Mouse (Mus musculus) midbrain, embryonic 16.5 days (tissue): ENCODE measurements around the gene Pfn1. TPM values are rescaled to one million over a fixed set of nuclear protein-coding genes. Genes with fewer than 3 reads are reported as not detected.

Experiments
- ATAC-seq: fragments of 200-750 bp; cut with Nextera tagmentation; 2 replicates; pipeline ENCODE4 v1.8.0; 2017; ENCODE audit warnings: moderate TSS enrichment
- H3K27ac ChIP-seq: fragments of 300-500 bp; sonication (generic); 2 replicates; pipeline ENCODE4 v1.5.1; 2014; ENCODE audit warnings: mild to moderate bottlenecking, low read length, mixed read lengths
- H3K27me3 ChIP-seq: fragments of 300-500 bp; sonication (generic); 2 replicates; pipeline ENCODE4 v1.6.1; 2014; ENCODE audit warnings: low read depth, low read length, mixed read lengths; ENCODE audit not compliant: control insufficient read depth, insufficient read depth
- H3K36me3 ChIP-seq: fragments of 300-500 bp; sonication (generic); 2 replicates; pipeline ENCODE4 v1.6.1; 2014; ENCODE audit warnings: mild to moderate bottlenecking, low read length, moderate library complexity, mixed read lengths; ENCODE audit not compliant: control insufficient read depth, insufficient read depth
- H3K4me1 ChIP-seq: fragments of 300-500 bp; sonication (generic); 2 replicates; pipeline ENCODE4 v1.6.1; 2014; ENCODE audit warnings: mild to moderate bottlenecking, low read length, mixed read lengths; ENCODE audit not compliant: control insufficient read depth, insufficient read depth
- H3K4me2 ChIP-seq: fragments of 300-500 bp; sonication (generic); 2 replicates; pipeline ENCODE4 v1.6.1; 2014; ENCODE audit warnings: mild to moderate bottlenecking, low read length, mixed read lengths
- H3K4me3 ChIP-seq: fragments of 300-500 bp; sonication (generic); 2 replicates; pipeline ENCODE4 v1.5.1; 2014; ENCODE audit warnings: low read depth, mild to moderate bottlenecking, low read length, moderate library complexity, mixed read lengths
- H3K9ac ChIP-seq: fragments of 300-500 bp; sonication (generic); 2 replicates; pipeline ENCODE4 v1.6.1; 2014; ENCODE audit warnings: low read depth, low read length, mixed read lengths
- H3K9me3 ChIP-seq: fragments of 300-500 bp; sonication (generic); replicated peaks from 2 replicates; pipeline ENCODE4 v1.6.1; 2014; ENCODE audit warnings: mild to moderate bottlenecking, low read length, mixed read lengths; ENCODE audit not compliant: control insufficient read depth, poor library complexity, severe bottlenecking
- WGBS: fragments of 180-500 bp; shearing (Covaris S2); extraction: QIAGEN DNeasy Blood & Tissue Kit; methylation state at CpG from one replicate; pipeline ENCODE4 v1.1.7; 2014; 5-methylcytosine and 5-hydroxymethylcytosine counted together
- polyA plus RNA-seq: library from polyadenylated mRNA; unstranded; fragments of >200 nt; fragmentation: Nextera tagmentation; extraction: Ambion mirVana; gene quantifications from 2 replicates; pipeline ENCODE4 v1.2.1, GENCODE M21; 2015

The Pfn1 gene
- polyA plus RNA-seq, 1 experiment from 2014 or later, result 632 TPM

- Histone ChIP-seq H3K36me3 (peaks cover 3% of the 10 kb centered on the region; the same call in 1 of the 2 replicates), H3K9me3 (no peaks in the 10 kb centered on the region), H3K4me3 (no peak overlapping the region), H3K4me2 (no peak overlapping the region), H3K27ac (no peak overlapping the region), H3K27me3 (no peaks in the 10 kb centered on the region), H3K9ac (no peak overlapping the region), H3K4me1 (peaks cover 14% of the 10 kb centered on the region; the same call in 1 of the 2 replicates)
- ATAC-seq, result no peak
- 91% methylated on average over 5 of the region's 5 CpGs for WGBS
Measured at GRCm38 (mm10) chr11:70658521-70658920, 4.1 kb upstream of the Pfn1 start.

- ATAC-seq, result no peak
- no peak overlapping the region for H3K4me2 ChIP-seq
- H3K4me3 ChIP-seq, result no peak overlapping the region
- no peak overlapping the region for H3K9ac ChIP-seq
- H3K9me3 ChIP-seq, result no peaks in the 10 kb centered on the region
- H3K36me3 ChIP-seq, result peaks cover 2% of the 10 kb centered on the region; the same call in 1 of the 2 replicates
- peaks cover 17% of the 10 kb centered on the region for H3K4me1 ChIP-seq
- WGBS, result 65% methylated on average over 9 of the region's 9 CpGs
- no peak overlapping the region for H3K27ac ChIP-seq
- H3K27me3 ChIP-seq, result no peaks in the 10 kb centered on the region
Measured at GRCm38 (mm10) chr11:70657991-70658390, 3.5 kb upstream of the Pfn1 start.

- no peak for ATAC-seq
- WGBS, result 52% methylated on average over 6 of the region's 6 CpGs
- no peak overlapping the region for H3K4me2 ChIP-seq
Measured at GRCm38 (mm10) chr11:70657573-70657972, 3.1 kb upstream of the Pfn1 start.

GRCm38 (mm10) chr11:70656964-70657363 lies 2.5 kb upstream of the Pfn1 start, which contains the start of gene Eno3:
TSS of gene Eno3 (plus strand) at chr11:70657202.
- H3K36me3 ChIP-seq, result no peaks in the 10 kb centered on the region
- no peak for ATAC-seq
- peak within 1 kb of the TSS; percentile 59 for H3K9ac ChIP-seq
- peaks cover 27% of the 10 kb centered on the region for H3K4me1 ChIP-seq
- H3K27me3 ChIP-seq, result no peaks in the 10 kb centered on the region
- H3K27ac ChIP-seq, result no peak within 1 kb of the TSS
- WGBS, result 15% methylated on average over 3 of the region's 3 CpGs
- H3K9me3 ChIP-seq, result no peaks in the 10 kb centered on the region
- peak within 1 kb of the TSS; percentile 83 for H3K4me2 ChIP-seq
- H3K4me3 ChIP-seq, result peak within 1 kb of the TSS; percentile 95

More at GRCm38 (mm10) chr11:70657573-70657972, 3.1 kb upstream of the Pfn1 start:
- H3K9me3 ChIP-seq, result no peaks in the 10 kb centered on the region
- no peaks in the 10 kb centered on the region for H3K27me3 ChIP-seq
- no peak overlapping the region for H3K27ac ChIP-seq
- no peak overlapping the region for H3K4me3 ChIP-seq
- no peaks in the 10 kb centered on the region; the same call in 1 of the 2 replicates for H3K36me3 ChIP-seq
- peaks cover 21% of the 10 kb centered on the region for H3K4me1 ChIP-seq
- no peak overlapping the region for H3K9ac ChIP-seq

- Histone ChIP-seq H3K4me2 (peak overlapping the region; percentile 83), H3K27ac (no peak overlapping the region), H3K36me3 (peaks cover under 1% of the 10 kb centered on the region; the same call in 1 of the 2 replicates), H3K4me3 (peak overlapping the region; percentile 95; the same call in 1 of the 2 replicates), H3K27me3 (no peaks in the 10 kb centered on the region), H3K4me1 (peaks cover 29% of the 10 kb centered on the region), H3K9me3 (no peaks in the 10 kb centered on the region), H3K9ac (0 out of 2 replicates have a peak overlapping the region, but pooled peaks have one; percentile 21)
- WGBS, result 8% methylated on average over 16 of the region's 16 CpGs
- ATAC-seq, result no peak
Measured at GRCm38 (mm10) chr11:70656456-70656927, 2.0 kb upstream of the Pfn1 start.

GRCm38 (mm10) chr11:70655571-70656455 lies 1.4 kb upstream of the Pfn1 start:
- Histone ChIP-seq H3K4me2 (peak overlapping the region; percentile 83), H3K4me3 (peak overlapping the region; percentile 95), H3K27ac (peak overlapping the region; percentile 95), H3K4me1 (peaks cover 29% of the 10 kb centered on the region), H3K9me3 (no peaks in the 10 kb centered on the region), H3K9ac (peak overlapping the region; percentile 59), H3K27me3 (no peaks in the 10 kb centered on the region), H3K36me3 (peaks cover 5% of the 10 kb centered on the region)
- under 1% methylated on average over 61 of the region's 61 CpGs for WGBS
- no peak for ATAC-seq

GRCm38 (mm10) chr11:70654923-70655570 lies 603 bp upstream of the Pfn1 start:
- H3K27ac ChIP-seq, result peak overlapping the region; percentile 95
- H3K9ac ChIP-seq, result peak overlapping the region; percentile 94
- WGBS, result under 1% methylated on average over 45 of the region's 48 CpGs
- peaks cover 11% of the 10 kb centered on the region for H3K36me3 ChIP-seq
- H3K4me2 ChIP-seq, result peak overlapping the region; percentile 83
- H3K4me3 ChIP-seq, result peak overlapping the region; percentile 95
- H3K9me3 ChIP-seq, result no peaks in the 10 kb centered on the region
- H3K4me1 ChIP-seq, result peaks cover 29% of the 10 kb centered on the region
- peak; percentile 47 for ATAC-seq
- no peaks in the 10 kb centered on the region for H3K27me3 ChIP-seq

- 0% methylated on average over 45 of the region's 63 CpGs for WGBS
- H3K27ac ChIP-seq, result peak overlapping the region; percentile 95
- ATAC-seq, result peak; percentile 60
- H3K9me3 ChIP-seq, result no peaks in the 10 kb centered on the region
- no peaks in the 10 kb centered on the region for H3K27me3 ChIP-seq
- peak overlapping the region; percentile 83 for H3K4me2 ChIP-seq
- peak overlapping the region; percentile 94 for H3K9ac ChIP-seq
- peak overlapping the region; percentile 95 for H3K4me3 ChIP-seq
- H3K36me3 ChIP-seq, result peaks cover 14% of the 10 kb centered on the region
- H3K4me1 ChIP-seq, result peaks cover 33% of the 10 kb centered on the region
Measured at GRCm38 (mm10) chr11:70653345-70654197, 873 bp downstream of the Pfn1 start.
